Mouse (Mus musculus) hindlimb bud, embryonic 11.5 days (tissue): ENCODE results near the gene Asah2.
"Not testable (repeated sequence)": the region's sequence is repeated elsewhere in the genome, so short reads cannot be mapped to it uniquely, and the experiment has no call there.

Source experiments
- DNase-seq: peaks from one replicate; pipeline ENCODE4 v3.0.0-alpha.2; 2012; ENCODE audit warnings: low read depth, low spot score; ENCODE audit errors: extremely low spot score

The Asah2 gene

DNA sequence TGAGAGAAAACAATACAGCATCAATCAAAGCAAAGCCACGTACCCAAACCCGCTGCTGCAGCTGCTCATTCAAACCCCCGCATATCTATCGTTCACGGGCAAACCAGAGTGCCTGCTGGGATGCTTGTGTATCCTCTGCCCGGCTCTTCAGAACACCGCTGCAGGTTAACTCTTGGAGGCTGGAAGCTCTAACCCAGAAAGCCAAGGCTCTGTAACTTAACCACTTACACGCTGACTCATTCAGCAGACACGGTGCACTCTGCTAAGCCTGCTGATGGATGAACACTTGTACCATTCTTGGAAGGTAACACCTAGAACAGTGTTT, 5.1 kb downstream of the Asah2 start:
- DNase-seq = no peak

DNA sequence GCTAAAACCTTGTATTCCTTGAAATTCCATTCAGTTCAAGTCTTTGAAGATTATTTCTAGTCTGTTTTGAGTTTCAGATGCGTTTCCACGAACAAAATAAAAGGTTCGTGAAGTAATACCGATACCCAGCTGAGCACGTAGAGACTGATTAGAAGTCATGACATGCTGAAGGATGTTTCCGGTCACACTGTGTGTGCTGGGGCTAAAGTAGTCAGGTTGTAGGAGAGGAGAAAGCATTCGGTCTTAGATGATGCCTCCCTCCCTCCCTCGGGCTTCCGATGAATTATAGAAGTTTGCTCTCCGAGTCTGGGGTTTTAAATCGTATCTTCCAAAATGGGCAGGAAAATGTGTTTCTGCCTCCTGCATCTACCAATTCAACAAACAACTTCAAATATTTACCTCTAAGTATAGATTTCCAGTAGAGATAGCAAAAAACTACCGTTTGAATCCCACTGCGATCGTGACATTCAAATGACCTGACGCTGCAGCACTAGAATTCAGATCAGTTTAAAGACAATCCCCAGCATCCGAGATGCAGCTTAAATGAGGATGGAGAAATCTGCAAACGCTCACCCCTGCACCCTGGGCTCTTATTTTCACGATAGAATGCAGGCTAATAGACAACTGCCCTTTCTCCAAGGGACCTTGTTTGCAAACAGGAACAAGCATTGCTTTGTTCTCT, 5.6 kb downstream of the Asah2 start:
- no peak for DNase-seq

DNA sequence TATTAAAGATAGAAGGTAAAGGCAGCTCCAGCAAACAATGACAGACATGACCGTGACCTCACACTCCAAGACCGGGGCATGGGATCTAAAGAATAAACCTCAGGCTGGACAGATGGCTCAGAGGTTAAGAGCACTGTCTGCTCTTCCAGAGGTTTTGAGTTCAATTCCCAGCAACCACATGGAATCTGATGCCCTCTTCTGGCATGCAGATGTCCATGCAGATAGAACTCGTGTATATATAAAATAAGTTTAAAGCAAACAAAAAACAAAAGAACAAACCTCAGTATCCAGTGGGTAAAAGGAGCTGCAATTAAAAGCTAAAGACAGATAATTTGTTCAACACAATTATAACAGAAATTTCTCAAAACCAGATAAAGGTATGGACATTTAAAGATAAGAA, 9.4 kb downstream of the Asah2 start:
- no peak for DNase-seq

DNA sequence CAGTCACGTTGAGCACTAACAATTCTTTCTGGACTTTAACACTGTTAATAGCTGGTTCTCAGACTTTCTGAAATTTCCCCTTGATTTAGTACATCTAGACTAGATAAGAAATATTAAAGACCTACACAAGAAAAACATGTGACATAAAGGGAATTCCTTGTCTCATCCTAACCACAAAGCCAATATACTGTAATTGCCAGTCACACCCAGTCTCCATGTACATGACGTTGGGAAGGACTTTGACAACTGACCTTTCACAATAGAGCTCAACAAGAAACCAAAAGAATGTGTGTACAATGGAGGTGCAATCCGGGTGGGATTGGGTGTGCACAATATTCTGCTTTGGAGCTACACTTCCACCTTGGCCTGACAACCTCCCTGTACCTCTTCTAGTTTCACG, 15.7 kb downstream of the Asah2 start:
- no peak for DNase-seq

DNA sequence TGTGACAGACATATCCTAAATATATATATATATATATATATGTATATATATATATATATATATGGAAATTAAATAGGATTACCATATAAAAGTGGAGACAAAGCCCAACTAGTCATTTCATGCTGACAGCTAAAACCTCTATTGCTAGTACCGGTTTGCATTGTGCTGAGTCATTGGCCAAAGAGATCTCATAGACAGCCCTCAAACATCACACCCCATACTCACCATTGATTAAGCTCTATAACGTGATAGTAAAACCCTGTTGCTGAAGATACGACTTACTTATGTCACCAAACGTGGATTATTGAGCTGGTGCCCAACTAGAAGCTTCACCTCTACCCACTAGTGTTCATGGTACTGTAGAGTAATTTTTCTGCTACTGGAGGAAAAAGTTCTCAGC, 17.2 kb downstream of the Asah2 start:
- DNase-seq = no peak

DNA sequence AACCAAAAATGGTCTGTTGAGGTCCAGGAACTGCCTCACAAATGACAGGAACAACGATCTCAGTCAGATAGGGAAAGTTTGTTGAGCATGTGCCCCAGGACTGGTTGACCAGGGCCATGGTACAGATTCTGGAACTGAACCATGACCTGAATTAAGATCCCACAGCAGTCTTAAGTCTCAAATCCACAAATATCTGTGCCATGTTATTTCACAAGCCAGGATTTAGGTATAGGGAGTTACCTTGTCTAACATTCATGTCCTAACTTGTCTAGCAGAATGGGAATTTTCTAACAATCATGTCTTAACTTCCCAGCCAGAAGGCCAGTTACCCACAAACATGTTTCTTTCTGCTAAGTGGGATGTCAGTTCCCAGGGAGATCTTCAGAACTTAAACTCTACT, 19.4 kb downstream of the Asah2 start:
- no peak for DNase-seq

DNA sequence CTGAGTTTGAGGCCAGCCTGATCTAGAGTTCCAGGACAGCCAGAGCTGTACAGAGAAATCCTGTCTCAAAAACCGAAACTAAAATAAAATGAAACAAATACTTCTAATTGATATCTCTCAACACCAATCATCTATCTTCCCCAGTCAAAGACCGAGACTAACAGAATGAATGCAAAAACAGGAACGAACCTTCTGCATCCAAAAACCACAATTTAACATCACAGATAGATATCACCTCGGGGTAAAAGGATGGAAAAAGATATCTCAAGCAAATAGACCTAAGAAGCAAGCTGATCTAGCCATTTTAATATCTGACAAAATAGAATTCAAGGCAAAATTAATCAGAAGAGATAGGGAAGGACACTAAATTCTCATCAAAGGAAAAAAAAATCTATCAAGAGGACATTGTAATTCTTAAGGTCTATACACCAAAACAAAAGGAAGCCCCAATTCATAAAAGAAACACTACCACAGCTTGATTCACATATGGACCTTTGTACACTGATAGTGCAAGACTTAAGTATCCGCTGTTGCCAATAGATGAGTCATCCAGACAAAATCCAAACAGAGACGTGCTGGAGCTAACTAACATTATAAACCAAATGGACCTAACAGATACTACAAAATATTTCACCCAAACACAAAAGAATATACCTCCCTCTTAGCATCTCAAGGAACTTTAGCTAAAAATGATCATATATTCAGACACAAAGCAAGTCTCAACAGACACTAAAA, 20.1 kb downstream of the Asah2 start:
- no peak for DNase-seq

DNA sequence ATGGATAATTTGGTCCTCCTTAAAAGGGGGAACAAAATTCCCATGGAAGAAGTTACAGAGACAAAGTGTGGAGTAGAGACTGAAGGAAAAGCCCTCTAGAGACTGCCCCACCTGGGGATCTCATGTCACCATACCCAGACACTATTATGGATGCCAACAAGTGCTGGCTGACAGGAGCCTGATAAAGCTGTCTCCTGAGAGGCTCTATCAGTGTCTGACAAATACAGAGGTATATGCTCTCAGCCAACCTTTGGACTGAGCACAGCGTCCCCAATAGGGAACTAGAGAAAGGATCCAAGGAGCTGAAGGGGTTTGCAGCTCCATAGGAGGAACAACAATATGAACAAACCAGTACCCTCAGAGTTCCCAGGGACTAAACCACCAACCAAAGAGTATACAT, 23.2 kb downstream of the Asah2 start:
- DNase-seq = not testable (repeated sequence)

DNA sequence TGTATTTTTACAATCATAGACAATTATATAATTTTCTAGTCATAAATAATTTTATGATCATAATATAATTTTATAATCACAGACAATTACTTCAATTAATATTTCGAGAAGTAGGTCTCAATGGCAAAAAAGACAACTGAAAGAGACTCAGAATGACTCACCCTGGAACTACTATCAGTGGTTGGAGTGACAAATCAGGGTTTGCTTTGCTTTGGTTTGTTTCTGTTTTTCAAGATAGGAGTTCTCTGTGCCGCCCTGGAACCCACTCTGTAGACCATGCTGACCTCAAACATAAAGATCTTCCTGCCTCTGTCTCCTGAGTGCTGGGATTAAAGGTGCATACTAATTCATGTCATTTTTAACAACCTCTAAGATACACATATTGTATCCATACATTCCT, 37.7 kb downstream of the Asah2 start:
- no peak for DNase-seq

DNA sequence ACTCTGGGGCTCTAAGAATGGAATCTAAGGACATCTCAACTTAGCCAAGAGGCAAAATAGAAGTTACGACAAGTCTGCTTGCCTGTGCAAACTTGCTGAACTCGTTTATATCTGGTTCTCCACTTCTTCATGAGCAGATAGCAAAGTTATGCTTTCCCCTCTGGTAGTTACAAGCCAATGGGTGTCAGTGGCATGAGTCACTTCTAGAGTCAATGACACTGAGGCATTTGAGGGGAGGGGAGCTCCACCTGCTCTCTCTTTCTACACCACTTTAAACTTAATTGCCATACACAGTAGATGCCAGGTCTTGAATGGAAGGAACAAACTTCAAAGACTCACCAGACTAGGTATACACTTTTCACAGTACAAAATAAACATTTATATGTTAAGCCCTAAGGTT, 38.4 kb downstream of the Asah2 start:
- no peak for DNase-seq

DNA sequence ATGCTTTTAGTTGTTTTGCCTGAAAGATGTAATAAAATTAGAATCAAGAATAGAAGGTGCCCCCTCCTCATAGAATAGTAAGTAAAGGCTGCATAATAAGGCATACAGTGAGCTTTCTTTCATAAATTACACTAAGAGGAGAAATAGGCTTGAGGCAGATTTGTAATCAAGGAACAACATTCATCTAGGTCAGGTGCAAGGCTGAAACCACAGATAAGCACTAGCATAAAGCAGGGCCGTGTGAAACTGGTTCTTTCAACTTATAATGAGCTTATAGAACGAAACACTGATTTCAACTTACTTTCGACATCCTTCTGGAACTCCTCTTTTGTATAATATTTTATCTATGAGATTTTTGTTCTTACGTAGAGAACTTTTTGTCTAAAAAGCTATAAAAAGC, 40.3 kb downstream of the Asah2 start:
- no peak for DNase-seq

DNA sequence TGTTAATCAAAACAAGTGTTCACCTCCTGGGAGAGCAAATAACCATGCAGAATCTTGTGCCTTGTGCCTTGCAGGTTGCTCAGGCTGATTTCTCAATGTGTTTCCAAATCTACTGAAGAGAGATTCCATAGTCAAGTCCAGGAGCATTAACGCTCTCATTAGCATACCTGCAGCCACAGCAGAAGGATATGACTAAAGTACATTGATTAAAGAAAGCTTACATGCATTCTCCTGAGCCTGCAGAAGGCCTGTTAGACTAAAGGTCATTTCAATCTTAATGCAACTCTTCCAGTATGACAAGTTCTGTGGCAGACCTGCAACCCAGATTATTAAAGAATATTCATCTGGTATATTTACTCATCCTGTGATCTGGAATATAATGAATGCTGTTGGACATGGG, 46.7 kb downstream of the Asah2 start:
- DNase-seq = no peak

DNA sequence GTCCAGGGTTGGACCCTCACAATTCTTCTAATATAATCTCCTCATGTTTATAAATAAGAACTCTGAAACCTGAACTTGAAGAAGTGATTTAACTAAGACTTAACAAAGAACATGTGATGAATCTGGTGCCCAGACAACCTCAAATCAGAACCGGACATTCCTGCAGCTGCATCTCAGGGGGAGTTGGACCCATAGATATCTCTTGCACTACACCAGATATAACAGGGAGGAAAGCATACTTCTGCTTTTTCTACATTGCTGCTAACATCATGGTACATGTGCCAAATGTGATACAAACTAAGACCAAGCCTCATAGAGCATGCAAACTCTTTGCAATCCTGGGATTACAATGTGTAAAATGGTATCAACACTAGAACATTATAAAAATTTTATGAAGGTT, 51.8 kb downstream of the Asah2 start:
- DNase-seq = no peak

DNA sequence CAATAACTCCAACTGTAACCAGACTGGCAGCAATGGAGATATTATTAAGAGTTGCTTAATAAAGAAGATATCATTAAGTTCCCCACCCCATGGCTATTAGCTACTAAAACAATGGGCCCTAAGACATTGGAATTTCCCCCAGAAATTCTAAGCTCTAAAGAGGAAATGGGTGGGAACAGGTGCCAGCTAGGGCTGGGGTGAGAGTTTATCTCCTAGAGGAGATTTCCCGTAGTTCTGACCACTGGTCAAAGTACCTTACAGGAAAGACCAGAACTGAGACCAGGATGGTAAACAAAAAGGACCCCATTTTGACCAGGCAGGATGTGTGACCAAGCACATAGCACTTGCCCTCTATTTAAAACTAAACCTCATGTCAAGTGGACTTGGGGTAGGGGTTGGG, 52.3 kb downstream of the Asah2 start:
- no peak for DNase-seq

DNA sequence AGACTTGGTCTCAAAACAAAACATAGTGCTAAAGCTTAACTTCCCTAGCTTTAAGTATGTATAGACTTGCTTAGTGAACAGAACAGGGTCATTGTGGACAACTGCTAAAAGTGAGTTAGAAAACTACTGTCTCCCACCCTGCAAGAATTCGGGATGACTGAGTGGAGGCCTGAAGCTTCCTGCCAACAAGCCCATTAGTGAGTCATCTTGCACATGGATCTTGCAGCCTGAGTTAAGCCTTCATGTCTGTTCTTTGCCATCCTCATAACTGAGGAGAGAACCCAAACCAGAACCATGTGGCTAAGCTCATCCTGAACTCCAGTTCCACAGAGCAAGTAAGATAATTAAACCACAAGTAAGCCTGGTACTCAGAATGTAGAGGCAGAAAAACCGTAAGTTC, 56.8 kb downstream of the Asah2 start:
- DNase-seq = no peak

DNA sequence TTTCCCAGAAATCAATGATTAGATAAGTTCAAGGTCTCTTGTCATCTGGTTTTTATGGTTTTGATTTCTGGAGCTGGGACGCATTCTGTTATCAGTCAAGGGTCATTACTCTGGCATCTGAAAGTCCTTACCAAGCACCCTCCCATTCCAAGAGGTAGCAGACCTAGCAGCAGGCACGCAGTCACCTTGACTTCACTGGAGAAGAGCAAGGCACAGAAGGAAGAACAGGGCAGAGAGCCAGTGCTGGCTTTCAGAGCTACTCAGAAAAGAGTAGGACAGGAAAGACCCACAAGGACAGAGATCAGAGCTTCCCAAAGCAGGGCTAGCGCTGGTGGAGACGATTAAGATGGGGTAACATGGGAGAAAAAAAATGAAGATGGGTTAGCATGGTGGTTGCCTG, 75.1 kb downstream of the Asah2 start:
- no peak for DNase-seq

DNA sequence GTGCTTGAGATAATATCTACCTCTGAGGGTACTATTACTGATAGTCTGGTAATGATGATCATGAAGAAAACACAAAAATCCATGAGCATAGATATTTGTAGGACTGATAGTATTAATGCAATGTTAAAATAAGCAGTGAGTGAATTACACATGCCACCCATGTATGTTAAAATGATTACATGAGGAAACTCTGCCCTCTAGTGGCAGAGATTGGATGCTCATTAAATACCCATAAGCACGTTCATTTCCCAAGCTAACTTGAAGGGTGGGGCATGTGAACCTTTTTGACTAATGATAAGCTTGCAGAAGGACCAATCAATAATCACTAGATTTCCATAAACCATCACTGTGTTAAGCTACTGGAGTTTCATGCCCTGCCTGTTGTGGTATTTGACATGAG, 77.6 kb downstream of the Asah2 start:
- DNase-seq = peak; percentile 90

DNA sequence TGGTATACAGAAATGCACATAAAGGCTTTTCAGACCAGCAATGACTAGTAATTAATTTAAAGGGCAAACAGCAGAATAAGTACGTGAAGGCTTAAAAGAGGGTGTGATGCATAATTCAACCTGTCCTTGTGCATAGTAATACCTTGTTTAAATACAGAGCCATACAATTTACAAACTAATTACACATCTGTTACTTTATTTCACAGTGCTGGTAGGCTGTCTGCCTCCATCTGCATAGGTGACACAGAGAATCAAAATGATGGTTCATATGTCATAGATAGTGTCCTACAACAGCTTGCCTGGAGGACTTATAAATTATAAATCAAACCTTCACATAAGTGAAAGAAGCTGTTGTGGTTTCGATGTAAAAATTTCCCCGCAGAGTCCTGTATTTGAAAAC, 82.6 kb downstream of the Asah2 start:
- no peak for DNase-seq

DNA sequence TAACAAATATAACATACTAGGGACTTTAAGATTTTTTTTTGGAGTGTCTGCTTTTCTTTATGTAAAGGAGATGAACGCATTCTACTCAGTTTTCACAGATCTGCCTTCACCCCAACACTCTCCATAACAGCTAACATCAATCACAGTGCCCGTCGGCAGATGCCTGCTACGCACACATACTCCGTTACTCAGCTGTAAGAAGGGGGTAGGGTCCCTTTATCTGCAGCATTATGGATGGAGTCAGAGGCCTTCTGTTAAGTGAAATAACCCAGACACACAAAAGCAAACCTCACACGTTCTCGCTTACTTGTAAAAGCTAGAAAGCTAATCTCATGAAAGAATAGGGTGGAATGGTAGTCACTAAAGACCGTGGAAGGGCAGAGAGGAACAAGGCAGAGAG, 88.3 kb downstream of the Asah2 start:
- DNase-seq = no peak

DNA sequence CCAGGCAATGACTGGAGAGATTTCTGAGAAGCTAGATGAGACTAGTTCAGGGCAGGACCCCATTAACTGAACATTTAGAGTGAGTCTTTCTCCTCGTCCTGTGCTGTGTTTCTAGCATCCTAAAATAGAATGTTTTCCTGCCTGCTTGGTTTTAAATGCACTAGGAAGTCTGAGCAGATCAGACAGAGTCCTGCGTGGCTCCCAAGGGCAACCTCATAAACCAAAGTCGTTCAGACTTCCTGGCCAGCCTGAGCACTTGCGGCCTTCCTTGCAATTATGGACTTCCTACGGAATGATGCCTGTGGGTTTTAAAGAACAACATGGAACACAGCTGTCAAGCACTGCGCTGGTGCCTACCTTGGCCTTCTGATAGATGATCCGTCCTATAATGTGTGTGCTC, 89.4 kb downstream of the Asah2 start:
- DNase-seq = no peak

DNA sequence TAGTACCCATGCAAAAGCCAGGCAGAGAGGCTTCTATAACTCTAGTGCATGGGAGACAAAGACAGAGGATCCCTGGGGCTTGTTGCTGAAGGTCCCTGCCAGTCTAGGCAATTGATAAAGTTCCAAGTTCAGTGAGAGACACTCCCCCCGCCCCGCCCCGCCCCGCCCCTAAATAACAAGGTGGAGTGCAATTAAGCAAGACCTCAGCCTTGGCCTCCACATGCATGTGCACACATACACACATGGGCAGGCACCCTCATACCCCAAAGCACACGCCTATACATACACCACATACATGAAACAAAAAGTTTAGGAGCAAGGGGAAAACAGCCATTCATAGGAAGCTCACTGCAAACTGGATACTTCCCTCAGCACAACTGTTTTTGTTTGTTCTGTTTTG, 90.0 kb downstream of the Asah2 start:
- DNase-seq = no peak

DNA sequence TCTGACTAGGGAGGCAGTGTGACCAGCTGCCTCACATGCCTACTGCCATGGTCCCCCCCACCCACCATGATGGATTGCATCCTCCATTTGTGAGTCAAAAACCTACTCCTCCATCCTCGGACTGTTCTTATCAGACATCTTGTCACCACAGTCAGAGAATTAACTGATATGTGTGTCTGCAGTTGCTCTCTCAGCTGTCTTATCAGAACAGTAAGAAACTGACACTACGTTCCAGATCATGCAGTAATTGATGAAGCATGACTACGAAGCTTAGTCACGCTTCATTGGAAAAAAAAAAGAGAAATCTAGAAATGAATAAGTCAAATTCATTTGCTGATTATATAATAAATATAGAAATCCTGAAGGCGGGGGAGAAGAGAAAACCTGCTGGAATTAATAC, 105.4 kb downstream of the Asah2 start:
- DNase-seq = no peak

DNA sequence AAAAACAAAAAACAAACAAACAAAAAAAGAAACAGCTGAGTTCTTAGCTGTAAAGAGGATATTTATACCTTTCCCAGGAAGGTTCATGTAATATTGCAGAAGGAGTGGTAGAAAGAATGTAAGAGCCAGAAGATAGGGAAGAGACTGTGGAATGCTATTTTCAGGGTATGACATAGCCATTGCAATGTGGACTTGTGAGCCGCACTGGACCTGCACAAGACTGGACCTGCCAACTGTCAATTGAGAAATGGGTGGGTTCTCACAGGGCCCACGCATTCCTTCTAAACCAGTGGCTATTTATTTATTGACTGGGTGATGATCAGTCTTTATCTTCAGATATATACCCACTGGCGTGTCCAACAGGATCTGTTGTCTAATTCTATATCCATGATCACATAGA, 111.1 kb downstream of the Asah2 start:
- DNase-seq = no peak
